Mouse (Mus musculus) Muller cell, postnatal 12 days (primary cell): ENCODE data around the gene Slc2a1.

ENCODE experiments used
- DNase-seq: peaks from one replicate; pipeline ENCODE4 v3.0.0-alpha.2; 2015; ENCODE audit errors: inconsistent ontology term

Slc2a1 gene

DNA sequence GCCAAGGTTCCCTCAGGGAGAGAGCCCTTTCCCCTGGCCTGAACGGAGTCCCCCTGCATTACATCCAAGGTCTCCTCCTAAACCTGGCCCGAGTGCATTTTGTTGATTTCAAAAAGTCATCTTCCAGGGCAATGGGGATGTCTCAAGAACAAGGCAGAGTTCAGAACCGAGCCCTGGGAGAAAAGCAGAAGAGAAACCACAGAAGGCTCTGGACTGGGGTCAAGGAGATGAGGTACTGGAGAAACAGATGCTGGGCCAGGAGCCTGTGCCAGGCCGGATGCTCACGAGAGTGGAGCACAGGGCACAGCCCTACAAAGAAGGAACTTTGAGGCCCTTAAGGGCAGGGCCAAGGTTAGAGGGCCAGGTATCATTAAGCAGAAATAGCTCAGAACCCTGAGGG is 69.2 kb downstream of the Slc2a1 start:
- no peak for DNase-seq

GRCm38 (mm10) chr4:119178331-119178730 is 69.8 kb downstream of the Slc2a1 start:
- DNase-seq = no peak

DNA sequence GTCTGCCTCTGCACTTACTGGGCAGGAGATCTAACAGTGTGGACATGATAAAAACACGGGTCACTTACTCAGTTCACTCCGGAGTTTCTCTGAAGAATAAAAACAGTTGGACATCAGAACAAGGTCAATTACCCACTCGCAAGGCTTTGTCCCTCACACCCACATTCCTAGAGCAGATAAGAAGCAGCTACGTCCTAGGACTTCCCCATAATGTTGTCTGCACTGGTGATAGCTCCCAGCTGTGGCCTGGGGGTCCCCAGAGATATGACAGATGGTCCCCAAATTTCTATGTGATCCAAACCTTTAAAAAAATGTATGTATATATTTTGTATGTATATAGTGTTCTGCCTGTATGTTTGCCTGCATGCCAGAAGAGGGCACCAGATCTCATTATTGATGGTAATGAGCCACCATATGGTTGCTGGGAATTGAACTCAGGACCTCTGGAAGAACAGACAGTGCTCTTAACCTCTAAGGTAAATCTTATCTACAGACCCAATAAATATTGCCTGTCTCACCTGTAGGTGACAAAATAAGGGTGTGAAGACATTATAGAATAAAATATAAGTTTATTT is 71.7 kb downstream of the Slc2a1 start:
- DNase-seq = no peak

GRCm38 (mm10) chr4:119181456-119181855 is 72.9 kb downstream of the Slc2a1 start:
- no peak for DNase-seq

GRCm38 (mm10) chr4:119183525-119183924 is 75.0 kb downstream of the Slc2a1 start:
- no peak for DNase-seq

- no peak for DNase-seq
Measured at GRCm38 (mm10) chr4:119185771-119186170, 77.3 kb downstream of the Slc2a1 start.
